Mouse (Mus musculus): ENCODE measurements around the gene Pygl.

DNA sequence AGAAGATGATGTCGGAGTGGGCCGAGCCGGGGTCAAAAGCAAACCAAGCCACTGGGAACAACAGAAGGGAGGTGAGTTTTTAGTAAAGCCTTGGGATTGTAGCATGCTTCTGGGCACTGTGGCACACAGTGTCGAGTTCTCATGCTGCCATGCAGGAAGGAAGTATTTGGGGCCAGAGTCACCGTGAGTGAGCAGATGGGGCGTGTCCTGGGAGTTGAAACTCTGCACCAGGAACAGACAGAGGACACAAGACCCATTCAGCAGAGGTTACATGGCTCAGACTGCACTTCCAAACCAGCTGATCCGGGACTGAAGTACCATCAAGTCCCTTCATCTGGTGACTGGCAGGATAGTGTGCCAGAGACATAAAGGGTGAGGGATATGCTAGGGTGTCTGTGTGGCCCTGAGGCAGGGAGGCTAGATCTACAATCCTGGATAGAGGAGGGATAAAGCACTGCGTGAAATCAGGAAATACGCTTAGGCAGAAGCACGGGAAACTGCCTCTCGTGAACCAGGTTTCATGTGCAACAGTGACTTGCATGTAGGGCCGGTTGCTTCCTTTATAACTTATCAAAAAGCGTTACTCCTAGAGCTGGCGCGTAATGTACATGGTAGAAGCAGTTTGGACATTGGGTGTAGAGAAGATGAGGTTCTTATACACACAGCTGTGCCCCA is 20.1 kb upstream of the Pygl start:
- TF ChIP-seq POLR2A (IDR thresholded peaks at IDR 0.05; ENCODE audit: control insufficient read depth, low read depth, low read length) (no peak), CTCF (IDR thresholded peaks at IDR 0.05; ENCODE audit: control insufficient read depth, insufficient read depth, insufficient replicate concordance, low read depth, low read length) (no peak)

Measured in testis, adult 2 months (tissue).